Mouse (Mus musculus): ENCODE measurements at regions not wholly inside any gene's neighbourhood (a gene's known extent, or its start where the extent isn't known, plus 50 kb on each side); places are given as distances from the start of the nearest gene placed in this dataset.

- no peak for DNase-seq
Observed at GRCm38 (mm10) chr16:47754671-47755070, 528.9 kb upstream of the Dppa4 start.

- no peak for DNase-seq
Observed at GRCm38 (mm10) chr16:47758296-47758695, 525.2 kb upstream of the Dppa4 start.

- DNase-seq, result peak; percentile 9
Observed at GRCm38 (mm10) chr16:47765742-47766141, 517.8 kb upstream of the Dppa4 start.

GRCm38 (mm10) chr16:47788515-47788914 lies 495.0 kb upstream of the Dppa4 start:
- DNase-seq, result no peak

GRCm38 (mm10) chr16:47790666-47791065 lies 492.9 kb upstream of the Dppa4 start:
- DNase-seq, result no peak

- DNase-seq, result no peak
Observed at GRCm38 (mm10) chr16:47791456-47791855, 492.1 kb upstream of the Dppa4 start.

GRCm38 (mm10) chr16:47798838-47799237 lies 484.7 kb upstream of the Dppa4 start:
- no peak for DNase-seq

- DNase-seq, result no peak
Observed at GRCm38 (mm10) chr16:47843169-47843568, 440.4 kb upstream of the Dppa4 start.

GRCm38 (mm10) chr16:47851631-47852030 lies 431.9 kb upstream of the Dppa4 start:
- no peak for DNase-seq

- no peak for DNase-seq
Observed at GRCm38 (mm10) chr16:47859840-47860239, 423.7 kb upstream of the Dppa4 start.

- DNase-seq, result no peak
Observed at GRCm38 (mm10) chr16:47875258-47875657, 408.3 kb upstream of the Dppa4 start.

- DNase-seq, result no peak
Observed at GRCm38 (mm10) chr16:47883476-47883875, 400.1 kb upstream of the Dppa4 start.

- DNase-seq, result no peak
Observed at GRCm38 (mm10) chr16:47887019-47887418, 396.5 kb upstream of the Dppa4 start.

- DNase-seq, result no peak
Observed at GRCm38 (mm10) chr16:47900785-47901184, 382.7 kb upstream of the Dppa4 start.

GRCm38 (mm10) chr16:47938000-47938399 lies 345.5 kb upstream of the Dppa4 start:
- DNase-seq, result no peak

All from lung, postnatal 14 days (tissue).